Mouse (Mus musculus): ENCODE data around the gene Tcn2. TPM values are rescaled to one million over a fixed set of nuclear protein-coding genes. Genes with fewer than 3 reads are reported as not detected.
"Not testable (repeated sequence)": the region's sequence is repeated elsewhere in the genome, so short reads cannot be mapped to it uniquely, and the experiment has no call there.

Gene Tcn2
- polyA plus RNA-seq (2017; shearing (Covaris generic)): 10 to 100 TPM; 11.0 to 29.1 (median 23.6) TPM

DNA sequence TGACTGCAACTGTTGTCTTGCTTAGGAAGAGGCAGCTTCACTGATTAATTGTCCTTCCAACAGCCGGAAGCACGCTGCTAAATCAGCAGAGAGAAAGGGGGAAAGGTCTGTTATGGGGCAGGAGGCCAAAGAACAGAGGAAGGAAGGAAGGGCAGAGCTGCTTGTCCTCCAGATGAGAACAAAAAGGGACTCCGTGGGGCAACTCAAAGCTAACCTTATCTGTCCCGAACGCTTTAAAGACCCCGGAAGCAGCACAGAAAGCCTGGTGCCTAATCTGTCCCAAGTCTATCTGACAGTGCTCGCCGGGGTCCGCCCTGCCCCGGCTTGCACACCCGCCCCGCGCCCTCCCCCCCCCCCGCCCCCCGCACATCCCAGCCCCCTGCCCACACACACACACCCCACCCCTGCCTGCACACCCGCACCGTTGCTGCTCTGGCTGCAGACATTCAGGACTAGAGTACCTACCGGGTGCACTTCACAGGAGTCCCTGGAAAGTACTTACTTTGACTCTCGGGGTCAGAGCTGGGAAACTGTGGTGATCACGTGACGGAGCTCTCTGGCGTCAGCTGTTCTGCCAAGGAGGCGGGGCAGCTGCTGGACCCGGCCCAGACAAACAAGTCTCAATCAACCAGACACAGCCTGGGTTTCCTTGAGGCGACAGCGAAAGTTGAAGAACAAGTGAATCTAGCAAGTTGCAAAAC, at the start of gene Tcn2:
Tcn2 (minus strand) TSS at position 649 of the 701 bp plus-strand sequence.
- ATAC-seq: peak; percentile 90

- no peak for ATAC-seq
Measured at GRCm38 (mm10) chr11:3981536-3981935, 49.6 kb upstream of the Tcn2 start.

GRCm38 (mm10) chr11:3978421-3978820, 46.5 kb upstream of the Tcn2 start:
- no peak for ATAC-seq

GRCm38 (mm10) chr11:3976678-3977077, 44.7 kb upstream of the Tcn2 start, which contains the start of gene 4930556J24Rik:
Gene 4930556J24Rik (minus strand): TSS chr11:3976778.
- ATAC-seq: no peak

DNA sequence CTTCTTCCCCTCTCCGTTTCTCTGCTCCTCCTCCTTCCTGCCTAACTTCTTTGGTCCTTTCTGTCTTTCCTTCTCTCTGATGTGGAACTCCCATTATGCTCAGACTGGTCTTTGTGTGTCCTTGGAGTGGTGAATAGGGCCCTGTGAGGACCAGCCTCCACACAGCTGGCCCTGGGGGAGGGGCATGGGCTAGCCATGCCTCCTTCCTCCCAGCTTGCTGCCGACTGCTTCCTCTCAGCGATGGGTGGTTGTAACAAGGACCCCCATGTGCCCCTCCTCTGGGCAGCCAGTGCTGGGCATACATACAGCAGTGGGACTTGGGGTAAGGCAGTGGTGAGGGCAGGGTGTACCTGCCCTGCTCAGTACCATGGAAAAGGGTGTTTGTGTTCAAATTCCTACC, 42.4 kb upstream of the Tcn2 start:
- no peak for ATAC-seq

DNA sequence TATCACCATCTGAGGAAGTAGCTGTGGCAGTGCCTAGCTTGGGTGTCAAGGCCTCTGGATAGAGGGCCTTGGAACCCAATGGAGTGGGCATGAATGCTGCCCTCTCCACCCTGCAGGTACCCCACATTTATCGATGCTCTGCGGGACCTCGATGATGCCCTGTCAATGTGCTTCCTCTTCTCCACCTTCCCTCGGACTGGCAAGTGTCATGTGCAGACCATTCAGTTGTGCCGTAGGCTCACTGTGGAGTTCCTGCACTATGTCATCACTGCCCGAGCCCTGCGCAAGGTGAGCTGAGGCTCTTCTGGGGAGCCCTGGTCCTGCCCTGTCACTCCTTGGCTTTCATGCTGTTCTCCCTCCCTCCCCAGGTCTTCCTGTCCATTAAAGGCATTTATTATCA, 41.1 kb upstream of the Tcn2 start:
- no peak for ATAC-seq

- ATAC-seq: no peak
Measured at GRCm38 (mm10) chr11:3970361-3970760, 38.4 kb upstream of the Tcn2 start.

GRCm38 (mm10) chr11:3969837-3970236, 37.9 kb upstream of the Tcn2 start:
- no peak for ATAC-seq

DNA sequence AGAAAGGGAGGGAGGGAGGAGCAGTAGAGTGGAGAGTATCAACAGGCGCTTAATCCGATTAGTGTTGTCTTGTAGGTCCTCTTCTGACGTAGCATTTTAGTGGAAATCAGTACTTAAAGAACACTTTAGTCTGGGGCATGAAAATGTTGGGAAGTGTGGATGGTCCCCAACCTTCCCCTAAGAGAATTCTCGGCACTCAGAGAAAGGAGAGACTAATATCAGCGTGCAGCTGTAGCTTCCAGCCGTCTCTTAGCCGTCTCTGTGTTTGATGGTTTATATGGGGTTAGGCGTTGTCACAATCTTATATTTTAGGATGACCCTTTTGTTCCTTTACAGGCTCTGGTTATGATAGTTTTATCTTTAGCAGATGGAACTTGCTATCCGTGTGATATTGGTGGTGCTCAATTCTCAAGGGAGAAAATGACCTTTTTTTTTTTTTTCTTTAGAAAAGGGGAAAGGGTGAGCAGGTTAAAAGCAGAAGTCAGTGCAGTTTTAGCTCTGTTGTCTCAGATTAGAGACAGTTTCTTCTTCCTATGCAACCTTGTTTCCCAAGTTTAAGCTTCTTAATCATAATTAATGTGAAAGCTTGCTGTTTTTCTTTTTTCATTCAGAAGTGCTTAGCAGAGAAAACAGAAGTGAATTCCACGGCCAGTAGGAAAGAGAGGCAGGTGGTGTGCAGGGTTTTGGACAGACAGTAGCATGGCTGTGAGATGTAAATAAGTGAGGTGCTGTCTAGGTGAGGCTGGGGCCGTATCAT, 32.6 kb upstream of the Tcn2 start:
- no peak for ATAC-seq

DNA sequence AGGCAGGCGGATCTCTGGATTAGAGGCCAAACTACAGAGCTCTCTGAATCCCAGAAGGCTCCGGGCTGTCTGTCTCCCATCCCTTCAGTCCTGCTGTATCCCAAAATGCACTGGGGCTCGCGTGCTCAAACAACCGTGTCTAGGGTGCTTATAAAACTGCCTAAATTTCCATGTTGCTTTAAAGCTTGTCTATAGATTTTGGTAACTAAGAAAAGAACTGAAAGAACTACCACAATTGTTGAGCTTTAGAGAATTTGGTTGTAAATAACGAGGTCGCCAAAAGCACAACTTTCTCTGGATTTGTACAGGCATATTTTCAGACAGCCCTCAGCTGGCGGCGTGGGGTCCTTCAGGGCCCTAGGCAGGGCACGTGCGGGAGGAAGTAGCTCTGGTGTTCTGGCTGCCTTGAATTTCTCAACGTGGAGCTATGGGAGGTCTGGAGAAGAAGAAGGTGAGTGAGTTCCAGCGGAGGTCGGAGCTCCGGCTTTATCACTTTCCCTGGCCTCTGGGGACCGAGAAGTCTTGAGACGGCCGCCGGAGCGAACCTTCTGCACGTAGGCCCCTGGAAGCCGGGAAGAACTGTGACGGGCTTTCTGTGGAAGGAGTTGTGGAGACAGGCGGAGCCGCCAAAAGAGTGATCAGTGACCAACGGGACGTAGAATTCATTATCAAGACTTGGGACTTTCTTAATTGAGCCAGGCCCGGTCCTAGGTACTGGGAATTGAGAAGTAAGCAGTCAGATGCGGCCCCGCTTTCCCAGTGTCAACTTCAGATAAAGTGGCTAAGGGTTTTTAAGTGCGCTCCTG, 31.9 kb upstream of the Tcn2 start, which contains the start of gene Pes1:
Pes1 (plus strand) TSS at position 366 of the 806 bp plus-strand sequence.
- peak; percentile 94 for ATAC-seq

- ATAC-seq: no peak
Measured at GRCm38 (mm10) chr11:3963155-3963554, 31.2 kb upstream of the Tcn2 start.

GRCm38 (mm10) chr11:3961761-3962160, 29.8 kb upstream of the Tcn2 start:
- no peak for ATAC-seq

GRCm38 (mm10) chr11:3960901-3961300, 28.9 kb upstream of the Tcn2 start:
- ATAC-seq: no peak

- ATAC-seq: not testable (repeated sequence)
Measured at GRCm38 (mm10) chr11:3955371-3955770, 23.4 kb upstream of the Tcn2 start.

- not testable (repeated sequence) for ATAC-seq
Measured at GRCm38 (mm10) chr11:3954876-3955275, 22.9 kb upstream of the Tcn2 start.

GRCm38 (mm10) chr11:3946386-3946785, 14.4 kb upstream of the Tcn2 start:
- no peak for ATAC-seq

GRCm38 (mm10) chr11:3941371-3941770, 9.4 kb upstream of the Tcn2 start:
- ATAC-seq: no peak

GRCm38 (mm10) chr11:3937321-3937874, 5.4 kb upstream of the Tcn2 start:
- no peak for ATAC-seq

- ATAC-seq: no peak
Measured at GRCm38 (mm10) chr11:3936318-3936717, 4.4 kb upstream of the Tcn2 start.

DNA sequence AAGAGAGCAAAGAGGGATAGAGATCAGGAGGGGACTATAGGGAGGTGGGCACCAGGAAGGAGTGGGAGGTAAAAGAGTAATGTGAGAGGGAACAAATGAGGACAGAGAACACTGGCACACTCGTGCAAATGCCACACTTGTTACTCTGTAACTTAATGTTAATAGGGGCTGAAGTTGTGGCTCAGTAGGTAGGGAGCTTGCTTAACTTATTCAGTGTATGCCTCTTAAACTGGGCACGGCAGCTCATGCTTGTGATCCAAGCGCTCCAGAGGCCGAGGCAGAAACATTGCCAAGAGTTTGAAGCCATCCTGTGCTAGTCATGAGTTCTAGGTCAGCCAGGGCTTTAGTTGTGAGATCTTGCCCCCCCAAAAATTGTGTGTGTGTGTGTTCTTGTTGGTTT, 3.2 kb upstream of the Tcn2 start:
- no peak for ATAC-seq

- no peak for ATAC-seq
Measured at GRCm38 (mm10) chr11:3933756-3934285, 1.9 kb upstream of the Tcn2 start.

DNA sequence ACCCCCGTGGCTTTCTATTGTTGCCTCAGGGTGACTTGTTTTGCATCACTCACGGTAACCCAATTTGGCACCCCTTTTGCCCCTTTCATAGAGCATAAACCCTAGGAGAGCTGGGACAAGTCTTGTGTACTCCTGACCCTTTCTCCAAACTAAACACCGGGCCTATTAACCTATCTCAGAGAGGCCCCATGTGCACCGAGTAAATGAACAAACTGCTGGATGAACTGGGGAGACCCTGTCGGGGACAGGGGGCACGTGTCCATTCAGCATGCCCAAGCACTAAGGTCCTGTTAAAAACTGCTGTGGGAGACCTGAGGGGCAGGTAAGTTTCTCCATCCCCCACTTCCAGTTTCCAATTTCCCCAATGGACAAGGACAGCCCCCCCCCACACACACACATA, 1.0 kb downstream of the Tcn2 start:
- ATAC-seq: no peak
